Mouse (Mus musculus) frontal cortex, postnatal 14 days (tissue): Measurements from ENCODE around the gene Amdhd2.
"Not testable (repeated sequence)": the region's sequence is repeated elsewhere in the genome, so short reads cannot be mapped to it uniquely, and the experiment has no call there.

Source experiments
- DNase-seq, 2 experiments: peaks; one replicate each; pipeline ENCODE4 v3.0.0; 2022; ENCODE audit warnings: low spot score in 2 of 2

Gene Amdhd2

GRCm38 (mm10) chr17:24156394-24156793, 7.2 kb downstream of the Amdhd2 start:
- no peak for DNase-seq

DNA sequence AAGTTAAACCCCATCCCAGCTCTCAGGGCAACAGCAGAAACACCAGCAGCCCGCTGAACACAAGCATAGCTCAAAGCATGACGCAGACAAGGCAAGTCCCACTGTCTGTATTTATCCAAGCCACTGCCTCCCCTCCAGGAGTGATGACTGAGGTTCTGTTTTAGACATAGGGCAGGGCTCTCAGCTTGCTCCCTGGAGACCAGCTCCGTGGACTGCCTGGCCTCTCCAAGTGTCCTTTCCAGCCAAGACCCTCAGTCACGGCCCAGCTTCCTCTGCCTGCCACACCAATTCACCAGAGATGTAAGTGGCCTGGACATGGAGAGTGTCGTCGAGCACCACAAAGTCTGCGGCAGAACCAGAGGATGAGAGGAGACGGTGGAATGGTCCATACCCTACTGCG, 7.8 kb downstream of the Amdhd2 start:
- no peak for DNase-seq

- no peak for DNase-seq
Observed at GRCm38 (mm10) chr17:24154463-24154862, 9.1 kb downstream of the Amdhd2 start.

DNA sequence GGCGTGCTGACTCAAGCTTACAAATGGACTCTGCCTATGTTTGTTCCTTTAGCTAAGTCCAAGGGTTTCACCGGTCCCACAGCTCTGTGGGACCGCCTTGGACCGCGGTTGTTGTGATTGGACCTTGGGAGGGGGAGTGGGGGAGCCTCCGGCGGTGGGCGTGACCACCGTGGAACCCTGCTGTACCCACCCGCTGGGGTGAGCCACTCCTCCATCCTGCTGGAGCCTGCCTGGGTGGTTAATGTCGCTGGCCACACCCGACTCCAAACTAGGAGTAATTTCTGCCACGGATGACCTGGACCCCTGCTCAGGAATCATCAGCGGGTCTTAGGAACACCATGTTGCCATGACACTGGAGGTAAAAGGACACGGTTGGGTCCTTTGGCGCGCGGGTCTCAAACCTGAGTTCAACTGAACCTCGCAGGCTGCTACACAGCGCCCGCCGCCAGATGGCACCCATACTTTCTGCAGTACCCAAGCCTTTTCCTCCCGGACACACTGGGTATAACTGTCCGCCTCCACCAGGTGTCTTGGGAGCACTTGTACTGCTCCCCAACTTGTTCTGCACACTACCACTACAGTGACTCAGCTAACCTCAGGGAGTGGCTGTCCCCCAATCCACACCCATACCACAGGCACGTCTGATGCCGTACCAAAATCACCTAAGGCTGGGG, 11.5 kb downstream of the Amdhd2 start:
- peak; percentile 57 to 70 for DNase-seq

- DNase-seq = no peak
Observed at GRCm38 (mm10) chr17:24151382-24151781, 12.2 kb downstream of the Amdhd2 start.

GRCm38 (mm10) chr17:24150824-24151223, 12.7 kb downstream of the Amdhd2 start, which contains the start of gene Pdpk1:
TSS of gene Pdpk1 (minus strand) at chr17:24150924.
- DNase-seq = no peak

GRCm38 (mm10) chr17:24149421-24149820, 14.1 kb downstream of the Amdhd2 start:
- no peak for DNase-seq

DNA sequence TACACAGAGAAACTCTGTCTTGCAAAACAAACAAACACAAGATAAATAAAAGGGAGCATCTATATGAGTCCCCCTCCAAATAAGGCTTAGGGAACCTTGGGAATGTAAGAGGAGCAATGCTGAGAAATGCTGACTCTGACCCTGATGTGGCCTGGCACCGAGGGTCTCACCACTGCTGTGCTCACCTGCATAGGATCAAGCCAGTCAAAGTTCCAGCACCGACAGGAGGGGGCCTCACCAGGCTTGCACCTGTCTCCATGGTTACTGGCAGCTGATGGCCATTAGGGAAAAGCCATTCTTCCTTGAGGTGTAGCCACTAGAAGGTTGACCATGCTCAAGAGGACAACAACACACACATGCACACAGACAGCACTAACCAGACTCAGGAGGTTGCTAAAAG, 20.7 kb downstream of the Amdhd2 start:
- DNase-seq = no peak

DNA sequence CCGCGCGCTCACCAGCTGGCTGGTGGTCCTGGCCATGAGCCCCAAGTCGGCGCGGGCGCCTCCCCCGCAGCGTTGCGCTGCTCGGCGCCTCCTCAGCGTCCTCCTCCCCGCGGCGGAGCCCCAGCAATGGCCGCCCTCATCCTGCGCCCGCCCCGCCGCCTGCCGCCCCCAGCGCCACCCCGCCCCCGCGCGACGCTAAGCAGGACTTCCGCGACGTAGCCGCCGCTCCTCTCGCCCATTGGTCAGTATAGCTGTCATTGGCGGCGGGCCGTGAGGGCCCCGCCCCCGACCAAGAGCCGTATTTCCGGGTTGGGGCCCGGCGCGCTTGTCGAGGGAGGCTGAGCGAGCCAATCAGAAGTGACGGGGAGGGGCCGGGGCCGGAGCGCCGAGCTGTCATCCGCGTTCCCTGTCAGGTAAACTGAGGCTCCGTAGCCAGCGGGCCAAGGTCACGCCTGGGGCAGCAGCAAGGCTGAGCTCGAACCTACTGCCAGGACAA, 22.1 kb downstream of the Amdhd2 start:
- DNase-seq = peak; percentile 94 to 95

DNA sequence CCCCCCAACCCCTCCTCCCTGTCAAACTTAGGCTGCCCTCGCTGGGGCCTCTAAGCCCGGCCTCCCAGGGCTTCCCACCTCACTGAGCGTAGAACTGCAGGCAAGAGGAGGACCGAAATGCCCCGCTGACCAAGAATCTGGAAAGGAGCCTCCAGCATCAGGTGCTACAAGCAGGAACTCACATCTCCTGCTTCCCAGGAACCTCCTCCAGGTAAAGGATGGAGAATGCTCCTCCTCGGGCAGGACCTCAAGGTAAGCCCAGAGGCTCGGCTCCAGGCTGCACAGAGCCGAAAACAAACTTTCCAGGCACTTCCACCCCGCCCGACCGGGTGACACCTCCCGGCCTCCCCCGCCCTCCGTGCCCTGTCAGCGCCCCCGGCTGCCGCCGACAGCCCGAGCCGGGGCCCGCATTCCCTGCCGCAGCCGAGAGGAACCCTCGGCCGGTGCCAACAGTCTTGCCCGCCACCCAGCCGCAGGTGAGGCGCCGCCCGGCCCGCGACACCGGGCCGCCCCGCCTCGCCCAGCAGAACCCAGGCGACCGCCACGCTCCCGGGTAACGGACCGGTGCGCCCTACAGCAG, 22.6 kb downstream of the Amdhd2 start:
- DNase-seq = no peak

GRCm38 (mm10) chr17:24139968-24140367, 23.6 kb downstream of the Amdhd2 start:
- no peak for DNase-seq

GRCm38 (mm10) chr17:24139256-24139655, 24.3 kb downstream of the Amdhd2 start:
- no peak for DNase-seq

DNA sequence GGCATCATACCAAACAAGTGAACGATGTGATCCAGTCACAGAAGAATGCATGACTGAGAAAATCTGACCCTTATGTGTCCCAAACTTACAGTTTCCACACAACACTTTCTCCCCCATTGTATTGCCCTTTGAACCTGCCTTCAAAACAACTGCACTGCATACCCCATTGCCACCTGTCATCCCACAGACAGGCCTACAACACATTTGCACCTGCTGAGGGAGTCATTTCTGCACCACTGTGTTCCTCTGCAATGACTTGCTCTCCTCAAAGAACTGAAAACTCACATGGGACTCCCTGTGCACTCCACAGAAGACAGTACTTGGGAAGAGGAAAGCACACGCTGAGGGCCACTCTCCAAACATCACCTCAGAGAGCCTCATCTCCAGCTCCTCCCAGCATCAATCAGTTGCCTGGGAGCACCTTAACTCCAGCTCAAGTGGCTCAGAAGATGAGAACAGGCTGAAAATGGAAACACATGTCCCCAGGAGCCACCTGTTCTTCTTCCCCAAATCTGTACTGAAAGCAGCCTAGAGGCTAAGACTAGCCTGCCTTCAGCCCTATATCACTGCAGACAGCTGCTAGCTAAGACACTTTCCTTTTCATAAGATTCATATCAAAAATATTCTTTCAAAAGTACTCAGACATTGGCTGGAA, 26.2 kb downstream of the Amdhd2 start:
- no peak for DNase-seq

GRCm38 (mm10) chr17:24134062-24134461, 29.5 kb downstream of the Amdhd2 start:
- DNase-seq = no peak

DNA sequence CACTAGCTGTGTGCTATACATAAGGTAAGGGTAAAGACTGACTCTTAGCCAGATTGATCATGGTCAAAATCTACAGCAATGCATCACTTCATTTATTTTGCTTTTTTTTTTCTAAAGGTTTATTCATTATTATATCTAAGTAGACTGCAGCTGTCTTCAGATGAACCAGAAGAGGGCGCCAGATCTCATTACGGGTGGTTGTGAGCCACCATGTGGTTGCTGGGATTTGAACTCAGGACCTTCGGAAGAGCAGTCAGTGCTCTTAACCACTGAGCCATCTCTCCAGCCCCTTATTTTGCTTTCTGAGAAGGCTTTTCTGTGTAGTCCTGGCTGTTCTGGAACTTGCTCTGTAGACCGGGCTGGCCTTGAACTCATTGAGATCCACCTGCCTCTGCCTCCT, 30.6 kb downstream of the Amdhd2 start:
- not testable (repeated sequence) for DNase-seq

GRCm38 (mm10) chr17:24131570-24131969, 32.0 kb downstream of the Amdhd2 start:
- no peak for DNase-seq

GRCm38 (mm10) chr17:24129246-24129645, 34.3 kb downstream of the Amdhd2 start:
- DNase-seq = not testable (repeated sequence)

- DNase-seq = no peak
Observed at GRCm38 (mm10) chr17:24127592-24127991, 36.0 kb downstream of the Amdhd2 start.

GRCm38 (mm10) chr17:24126801-24127200, 36.8 kb downstream of the Amdhd2 start:
- DNase-seq = no peak

- no peak for DNase-seq
Observed at GRCm38 (mm10) chr17:24119446-24119845, 44.1 kb downstream of the Amdhd2 start.

DNA sequence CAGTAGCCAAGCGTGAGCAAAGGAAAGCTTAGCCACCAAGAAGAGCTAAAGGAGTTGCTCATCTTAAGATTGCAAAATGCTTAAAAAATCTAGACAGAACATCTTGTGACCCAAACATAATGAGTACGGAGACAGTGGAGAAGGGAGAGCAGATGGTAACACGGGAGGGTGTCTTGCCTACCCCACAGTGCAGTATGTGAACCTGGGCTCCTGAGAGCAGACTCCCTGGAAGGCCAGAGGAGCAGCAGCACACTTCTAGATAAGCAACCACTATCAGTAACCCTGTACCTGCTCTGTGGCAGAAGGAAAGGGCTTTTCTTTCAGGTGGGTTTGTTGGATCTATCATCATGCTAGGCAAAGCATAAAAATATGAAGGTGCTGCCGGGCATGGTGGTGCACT, 50.5 kb downstream of the Amdhd2 start:
- no peak for DNase-seq

- DNase-seq = no peak
Observed at GRCm38 (mm10) chr17:24111256-24111655, 52.3 kb downstream of the Amdhd2 start.

DNA sequence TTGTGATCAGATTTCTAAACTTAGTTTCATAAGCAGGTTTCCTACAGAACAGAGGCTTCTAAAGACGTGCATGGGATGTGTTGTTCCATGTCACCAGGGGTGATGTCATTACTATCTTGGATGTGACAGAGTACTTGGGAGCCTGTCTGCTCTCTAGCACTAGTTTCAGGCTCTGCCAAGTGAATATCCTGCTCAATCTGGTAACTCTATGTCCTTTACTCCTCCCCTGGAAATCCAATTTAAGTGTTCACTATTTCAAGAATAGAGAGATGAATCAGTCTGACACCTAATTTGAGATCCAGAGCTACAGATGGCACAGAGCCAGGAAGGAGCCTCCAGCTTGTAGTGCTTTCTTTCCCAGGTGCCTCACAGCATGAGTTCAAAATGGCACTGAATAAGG, 54.7 kb downstream of the Amdhd2 start:
- DNase-seq = peak; percentile 19 to 29
